Mouse (Mus musculus) granulocyte monocyte progenitor cell, adult 5-6 weeks (primary cell): ENCODE data around the gene Gm10518. TPM values are rescaled to one million over a fixed set of nuclear protein-coding genes. Genes with fewer than 3 reads are reported as not detected.
"Not testable (repeated sequence)": the region's sequence is repeated elsewhere in the genome, so short reads cannot be mapped to it uniquely, and the experiment has no call there.

ENCODE experiments used
- ATAC-seq: replicated peaks from 2 replicates; pipeline ENCODE4 v1.8.0; 2016; ENCODE audit warnings: mild to moderate bottlenecking, moderate TSS enrichment, inconsistent platforms; ENCODE audit not compliant: poor library complexity, severe bottlenecking
- total RNA-seq, 2 experiments: library from RNA; stranded (forward) in 1 of 2; stranded (reverse) in 1 of 2; fragments of 200-712, 200-1000 nt in 1 of 2; fragments of >200 nt in 1 of 2; fragmentation: Nextera tagmentation in 1 of 2; gene quantifications; 2 replicates each; pipeline ENCODE4 v1.2.3; 2014 to 2017

Gm10518 gene
- 0.83 TPM in 1 of 2 replicates, not detected in the other for total RNA-seq (2014; fragmentation: Nextera tagmentation)
- total RNA-seq (2017): 0.30 TPM in 1 of 2 replicates, not detected in the other

DNA sequence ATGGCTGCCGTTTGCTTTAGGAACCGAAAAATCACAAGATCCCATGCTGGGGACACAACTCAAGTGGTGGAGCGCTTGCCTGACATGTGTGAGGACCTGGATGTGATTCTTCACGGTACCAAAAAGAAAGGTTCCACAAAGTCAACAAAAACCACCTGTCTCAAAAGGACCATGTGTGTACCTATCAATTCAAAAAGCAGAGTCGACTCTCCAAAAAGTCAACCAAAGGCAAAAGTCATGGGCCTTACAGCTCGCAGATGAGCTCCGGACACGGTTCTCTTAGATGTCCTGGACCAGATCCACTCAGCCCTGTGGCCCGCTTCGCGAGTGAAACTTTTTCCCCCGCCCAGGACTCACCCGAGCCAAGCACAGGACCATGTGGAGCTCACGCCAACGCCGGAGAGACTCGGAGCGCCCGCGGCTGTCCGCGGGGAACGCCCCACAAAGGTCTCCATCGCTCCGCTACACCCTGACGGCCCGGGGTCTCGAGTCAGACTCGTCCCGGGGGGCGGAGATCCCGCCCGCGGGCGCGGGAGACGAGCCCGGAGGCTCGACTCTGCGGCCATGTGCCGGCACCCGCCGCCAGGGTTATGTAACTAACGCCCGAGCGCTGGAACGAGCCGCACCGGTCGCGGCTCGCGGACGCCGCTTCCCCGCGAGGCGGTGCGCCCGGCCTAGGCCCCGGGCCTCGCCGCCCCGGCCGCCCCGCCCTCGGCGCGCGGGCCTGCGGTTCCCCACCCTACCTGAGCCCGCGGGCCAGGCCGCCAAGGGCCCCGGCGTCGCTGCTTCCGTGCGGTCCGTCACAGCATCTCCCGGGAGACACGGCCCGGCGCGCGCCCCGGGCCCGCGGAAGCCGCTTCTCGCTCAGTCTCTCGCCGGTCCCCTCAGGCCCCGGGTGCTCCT is at the start of gene Gm10518:
Gene Gm10518 (plus strand): TSS at position 767 of the 903 bp plus-strand sequence.
- peak; percentile 48 for ATAC-seq

DNA sequence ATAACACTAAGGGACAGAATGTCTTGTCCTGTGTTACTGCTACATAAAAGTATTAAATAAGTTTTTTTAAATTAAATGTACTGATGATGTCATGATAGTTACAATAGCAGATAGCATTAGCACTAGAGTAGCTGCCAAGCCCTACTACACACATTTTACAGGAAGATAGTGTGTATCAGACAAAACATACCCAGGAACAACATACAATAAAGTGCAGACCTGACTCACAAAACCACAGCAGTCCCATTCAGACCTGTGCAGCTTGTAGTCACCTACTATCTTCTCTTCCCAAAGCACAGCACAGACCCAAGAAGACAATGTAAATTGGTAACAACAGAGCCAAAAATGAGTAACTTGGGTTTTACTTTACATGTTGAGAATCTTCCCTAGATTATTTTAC is 46.7 kb upstream of the Gm10518 start:
- no peak for ATAC-seq

DNA sequence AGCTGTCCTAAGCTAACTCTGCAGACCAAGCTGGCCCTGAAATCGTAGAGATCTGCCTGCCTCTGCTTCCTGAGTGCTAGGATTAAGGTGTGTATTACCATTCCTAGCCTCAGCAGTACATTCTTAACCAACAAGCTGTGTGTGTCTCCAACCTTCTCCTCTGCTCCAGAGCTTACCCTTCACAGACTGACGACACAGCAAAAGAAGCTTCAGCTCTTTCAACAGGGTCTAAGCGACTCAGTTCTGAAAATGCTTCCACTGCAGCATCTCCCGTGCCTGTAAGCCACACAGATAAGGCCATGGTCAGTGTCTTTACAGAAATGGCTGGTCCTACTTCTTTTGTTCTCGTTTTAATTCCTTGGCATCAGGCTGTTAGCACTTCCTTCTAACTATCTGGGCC is 43.1 kb upstream of the Gm10518 start:
- peak; percentile 33; the same call in 1 of the 2 replicates for ATAC-seq

DNA sequence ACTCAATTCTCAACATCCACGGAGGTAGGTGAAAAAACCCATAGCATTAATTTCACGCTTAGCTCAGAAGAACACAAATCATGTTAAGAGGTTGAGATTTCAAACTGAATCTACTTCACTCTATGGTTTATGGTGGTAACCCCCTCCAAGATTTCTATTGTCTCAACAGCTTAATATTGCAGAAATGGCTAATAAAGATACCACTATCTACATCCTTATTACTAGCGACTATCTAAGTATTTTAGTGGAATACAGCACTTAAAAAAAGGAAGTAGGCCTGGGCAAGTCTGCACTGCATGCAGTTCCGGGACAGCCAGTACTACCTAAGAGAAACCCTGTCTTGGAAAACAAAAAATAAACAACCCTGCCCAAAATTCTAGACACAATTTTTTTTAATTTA is 42.6 kb upstream of the Gm10518 start:
- no peak; the same call in 1 of the 2 replicates for ATAC-seq

DNA sequence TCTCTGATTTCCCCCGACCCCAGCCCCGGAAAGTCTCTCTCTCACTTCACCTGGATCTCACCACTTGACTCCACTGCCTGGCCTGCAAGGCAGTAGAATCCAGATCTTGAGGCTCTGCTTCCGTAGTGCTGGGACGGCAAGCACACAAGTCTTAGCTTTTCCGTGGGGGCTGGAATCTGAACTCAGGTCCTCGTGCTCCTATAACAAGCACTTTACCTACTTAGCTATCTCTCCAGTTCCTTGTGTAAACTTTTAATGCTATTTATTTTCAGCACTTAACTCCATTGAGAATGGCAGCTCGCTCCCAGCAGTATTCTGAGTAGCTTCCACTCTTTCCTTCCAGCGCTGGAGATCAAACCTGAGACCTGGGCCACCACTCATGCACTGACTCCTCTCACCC is 26.3 kb upstream of the Gm10518 start:
- no peak for ATAC-seq

- ATAC-seq: no peak
Measured at GRCm38 (mm10) chr1:179784098-179784497, 19.1 kb upstream of the Gm10518 start.

- ATAC-seq: no peak
Measured at GRCm38 (mm10) chr1:179785502-179785901, 17.7 kb upstream of the Gm10518 start.

DNA sequence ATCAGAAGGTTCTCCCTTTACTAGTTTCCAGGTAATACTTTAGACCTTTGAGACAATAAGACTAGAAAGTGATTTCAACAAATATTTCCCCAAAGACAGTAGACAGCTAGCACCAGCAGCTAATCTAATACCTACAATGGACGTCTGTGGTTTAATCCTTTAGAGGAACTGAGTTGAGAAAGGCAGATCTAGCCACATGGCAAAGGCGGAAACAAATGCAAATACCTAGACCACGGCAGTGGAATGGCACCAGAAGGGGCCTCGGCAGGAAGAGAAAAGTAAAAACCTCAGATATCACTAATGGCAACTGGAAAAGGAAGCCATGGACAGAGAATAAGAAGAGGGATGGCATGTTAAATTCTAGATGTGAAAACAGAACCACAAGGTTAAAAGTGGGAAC is 15.9 kb upstream of the Gm10518 start:
- ATAC-seq: peak; percentile 81

DNA sequence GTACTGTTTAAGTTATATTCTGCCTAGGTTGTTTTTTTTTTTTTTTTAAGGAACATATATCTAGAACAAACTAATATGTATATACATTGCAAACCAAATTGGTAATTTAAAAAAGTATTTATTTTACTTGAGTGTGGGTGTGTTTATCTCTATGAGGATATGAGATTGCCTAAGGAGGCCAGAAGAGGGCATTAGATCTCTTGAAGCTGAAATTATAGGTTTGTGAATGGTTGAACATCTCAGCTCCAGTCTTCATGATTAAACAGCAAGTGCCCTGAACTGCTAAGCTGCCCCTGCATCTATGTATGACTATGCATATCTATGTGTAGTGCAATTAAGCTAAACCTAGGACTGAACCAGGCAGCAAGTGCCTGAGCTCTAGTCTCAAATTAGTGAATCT is 4.4 kb upstream of the Gm10518 start:
- ATAC-seq: no peak

GRCm38 (mm10) chr1:179803513-179804139 is 450 bp downstream of the Gm10518 start, which contains the start of gene Ahctf1:
Gene Ahctf1, minus strand, starts transcription at chr1:179803680.
- ATAC-seq: peak; percentile 94

- 0 out of 2 replicates have a peak, but pooled peaks have one; percentile 1 for ATAC-seq
Measured at GRCm38 (mm10) chr1:179804140-179804881, 1.1 kb downstream of the Gm10518 start.

DNA sequence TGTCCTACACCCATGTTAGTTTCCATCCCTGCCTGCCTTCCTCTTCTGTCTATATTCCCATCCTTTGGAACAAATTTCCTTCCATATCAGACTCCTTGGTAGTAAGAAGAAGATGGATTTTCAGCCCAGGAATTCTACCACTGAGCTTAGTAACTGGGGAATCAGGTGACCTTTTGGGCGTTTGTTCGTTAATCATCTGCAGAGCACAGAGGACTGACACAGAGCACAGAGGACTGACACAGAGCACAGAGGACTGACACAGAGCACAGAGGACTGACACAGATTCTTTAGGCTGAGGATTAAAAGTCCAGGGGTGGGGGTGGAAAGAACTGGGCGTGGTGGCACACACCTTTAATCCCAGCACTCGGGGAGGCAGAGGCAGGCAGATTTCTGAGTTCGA is 2.6 kb downstream of the Gm10518 start:
- ATAC-seq: no peak

DNA sequence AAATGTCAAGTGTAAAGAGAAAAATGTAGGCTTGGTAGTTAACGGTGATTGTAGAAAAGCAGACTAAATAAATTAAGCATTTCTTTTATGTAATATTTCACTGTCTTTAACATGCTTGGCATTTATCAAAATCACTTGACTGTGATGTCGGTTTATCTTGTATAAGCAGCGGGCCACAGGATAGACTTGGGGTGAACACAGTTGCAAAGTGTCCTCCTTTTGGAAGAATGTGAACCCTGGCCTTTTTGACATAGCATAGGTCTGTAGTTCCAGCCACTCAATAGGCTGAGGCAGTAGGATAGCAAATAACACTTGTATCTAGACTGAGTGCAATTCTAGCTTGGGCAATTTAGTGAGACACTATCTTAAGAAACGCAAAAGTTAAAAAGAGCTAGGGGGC is 4.3 kb downstream of the Gm10518 start:
- no peak for ATAC-seq

DNA sequence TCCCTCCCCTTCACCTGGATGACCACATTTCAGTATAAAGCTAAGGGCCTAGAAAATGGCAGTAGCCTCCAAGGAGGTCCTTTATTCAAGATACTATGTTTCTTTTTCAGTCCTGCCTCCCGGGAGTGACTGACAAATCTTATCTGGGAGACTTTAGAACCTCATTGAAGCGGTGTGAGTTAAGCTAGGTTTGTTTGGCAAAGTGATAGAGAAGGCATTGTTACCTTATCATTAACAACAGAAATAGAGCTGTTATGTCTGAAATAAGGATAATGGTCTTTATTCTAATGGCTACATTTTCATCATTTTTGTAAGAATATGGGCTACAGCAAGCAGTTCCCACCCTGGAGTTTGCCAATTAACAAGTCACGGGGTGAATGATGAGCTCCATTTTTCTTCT is 5.1 kb downstream of the Gm10518 start:
- no peak for ATAC-seq

DNA sequence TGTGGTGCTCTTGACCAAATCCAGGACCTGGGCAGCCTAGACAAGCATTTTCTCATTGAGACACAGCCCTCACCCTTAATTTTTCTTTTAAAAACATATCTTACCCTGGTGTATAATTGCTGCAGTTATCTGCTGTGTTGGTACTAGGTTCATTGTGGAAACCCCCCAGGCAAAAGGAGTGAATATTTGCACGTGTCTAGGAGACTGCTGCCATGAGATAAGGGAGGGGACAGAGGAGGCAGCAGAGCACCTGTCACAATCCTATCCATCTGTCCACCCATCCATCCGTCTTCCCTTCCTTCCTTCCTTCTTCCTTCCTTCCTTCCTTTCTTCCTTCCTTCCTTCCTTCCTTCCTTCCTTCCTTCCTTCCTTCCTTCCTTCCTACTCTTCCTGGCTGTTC is 10.2 kb downstream of the Gm10518 start:
- ATAC-seq: no peak

- no peak for ATAC-seq
Measured at GRCm38 (mm10) chr1:179814616-179815015, 11.4 kb downstream of the Gm10518 start.

DNA sequence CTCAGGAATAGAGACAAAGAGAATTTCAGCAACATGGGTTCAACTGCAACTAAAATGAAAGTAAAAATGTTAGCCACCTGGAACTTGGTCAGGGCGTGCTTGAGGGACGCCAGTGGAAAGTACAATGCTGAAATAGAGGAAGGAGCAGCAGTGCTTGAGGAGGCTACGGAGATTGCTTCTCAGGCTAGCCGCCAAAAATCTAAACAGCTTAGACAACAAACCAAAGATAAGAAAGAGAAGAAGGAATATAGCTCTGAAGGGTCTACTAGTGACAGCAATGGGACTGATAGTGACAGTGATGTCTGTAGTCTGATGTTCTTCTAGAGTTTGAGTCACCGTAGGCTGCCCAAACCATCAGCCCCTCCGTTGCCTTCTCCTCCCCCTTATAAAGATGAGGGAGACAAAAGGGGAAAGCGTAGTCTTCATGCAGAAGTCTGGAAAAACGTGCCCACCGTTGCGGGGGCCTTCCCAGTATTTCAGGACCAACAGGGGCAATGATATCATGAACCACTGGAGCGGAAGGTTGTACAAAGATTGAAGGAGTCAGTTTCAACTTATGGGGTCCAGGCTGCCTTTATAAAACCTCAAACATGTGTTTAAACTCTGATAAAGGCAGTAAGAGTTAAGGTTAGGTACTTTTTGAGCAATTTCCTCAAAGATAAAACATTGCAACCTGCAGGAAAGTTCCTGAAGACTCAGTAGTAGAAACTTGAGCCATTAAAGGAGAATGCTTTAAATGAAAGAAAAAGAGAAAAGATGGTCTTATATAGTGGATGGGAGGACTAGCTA is 15.5 kb downstream of the Gm10518 start:
- ATAC-seq: not testable (repeated sequence)

DNA sequence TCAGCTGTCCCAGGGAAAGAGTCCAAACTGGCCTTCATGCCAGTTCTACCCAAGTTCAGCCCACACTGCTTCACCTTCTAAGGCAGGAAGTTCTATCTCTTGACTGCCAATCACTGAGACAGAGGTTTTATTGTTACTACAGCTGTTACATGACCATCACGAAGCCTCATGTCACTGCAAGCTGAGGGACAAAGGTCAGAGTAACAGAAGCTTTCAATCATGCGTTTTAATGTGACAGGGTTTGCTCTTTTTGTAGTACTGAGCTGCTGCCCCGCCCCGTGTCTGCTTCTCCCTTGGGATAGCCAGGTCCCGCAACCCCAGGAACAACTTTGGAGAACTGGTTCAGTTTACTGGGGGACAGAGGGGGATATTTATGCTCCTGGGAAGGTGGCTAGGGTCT is 21.4 kb downstream of the Gm10518 start:
- no peak for ATAC-seq

DNA sequence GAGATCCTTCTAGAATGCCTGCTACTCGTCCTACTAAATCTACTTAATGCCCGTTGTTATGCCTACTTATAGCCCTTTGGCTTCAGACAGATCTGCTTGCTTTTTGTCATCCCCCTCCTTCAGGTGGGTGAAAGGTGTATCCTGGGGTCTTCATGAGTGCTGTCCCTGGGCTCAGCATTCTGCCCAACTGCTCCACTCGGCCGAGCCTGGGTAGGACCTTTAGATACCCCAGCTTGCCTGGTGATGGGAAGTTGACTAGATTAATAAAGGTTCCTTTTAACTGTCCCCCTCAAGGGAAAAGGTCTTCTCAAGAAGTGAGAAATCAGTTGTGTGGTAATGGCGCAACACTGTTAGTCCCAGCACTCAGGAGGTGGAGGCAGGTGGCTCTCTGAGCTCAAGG is 24.9 kb downstream of the Gm10518 start:
- ATAC-seq: no peak

DNA sequence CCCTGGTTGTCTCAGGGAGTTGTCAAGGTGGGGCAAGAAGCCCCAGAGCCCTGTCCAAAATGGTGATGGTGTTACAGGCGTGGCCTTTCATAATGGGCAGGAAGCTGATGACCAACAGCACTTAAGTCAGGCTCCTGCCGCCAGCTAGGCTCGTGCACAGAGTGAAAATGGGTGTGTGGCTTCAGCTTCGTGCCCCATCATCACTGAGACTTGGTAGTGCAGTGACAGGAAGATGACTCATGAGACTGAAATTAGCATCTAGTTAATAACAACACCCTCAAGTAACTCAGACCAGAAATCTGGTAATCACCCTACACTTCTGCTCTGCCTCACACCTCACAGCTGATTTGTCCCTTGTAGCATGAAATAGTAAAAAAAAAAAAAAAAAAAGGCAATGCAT is 25.7 kb downstream of the Gm10518 start:
- peak; percentile 38; the same call in 1 of the 2 replicates for ATAC-seq
